Mouse (Mus musculus) hindbrain, embryonic 11.5 days (tissue): ENCODE data around the gene Serpind1. TPM values are rescaled to one million over a fixed set of nuclear protein-coding genes. Genes with fewer than 3 reads are reported as not detected.

ENCODE experiments used
- ATAC-seq: fragments of 200-750 bp; cut with Nextera tagmentation; 2 replicates; pipeline ENCODE4 v1.8.0; 2017; ENCODE audit warnings: mild to moderate bottlenecking, moderate TSS enrichment, moderate library complexity; ENCODE audit not compliant: low FRiP score
- DNase-seq: peaks from one replicate; pipeline ENCODE4 v3.0.0-alpha.2; 2015; ENCODE audit warnings: low spot score
- H3K27ac ChIP-seq: fragments of 300-500 bp; sonication (generic); 2 replicates; pipeline ENCODE4 v1.5.1; 2014; ENCODE audit warnings: mild to moderate bottlenecking, low read depth, low read length
- H3K27me3 ChIP-seq: fragments of 300-500 bp; sonication (generic); 2 replicates; pipeline ENCODE4 v1.6.1; 2014; ENCODE audit warnings: mild to moderate bottlenecking, low read length, moderate library complexity, mixed read lengths; ENCODE audit not compliant: control insufficient read depth, insufficient read depth
- H3K36me3 ChIP-seq: fragments of 300-500 bp; sonication (generic); 2 replicates; pipeline ENCODE4 v1.6.1; 2014; ENCODE audit warnings: mild to moderate bottlenecking, low read length, moderate library complexity, mixed read lengths; ENCODE audit not compliant: control insufficient read depth, insufficient read depth
- H3K4me1 ChIP-seq: fragments of 300-500 bp; sonication (generic); replicated peaks from 2 replicates; pipeline ENCODE4 v1.6.1; 2014; ENCODE audit warnings: low read length, mixed read lengths; ENCODE audit not compliant: control insufficient read depth, insufficient read depth
- H3K4me2 ChIP-seq: fragments of 300-500 bp; sonication (generic); replicated peaks from 2 replicates; pipeline ENCODE4 v1.6.1; 2014; ENCODE audit warnings: mild to moderate bottlenecking, low read depth, low read length
- H3K4me3 ChIP-seq: fragments of 300-500 bp; sonication (generic); 2 replicates; pipeline ENCODE4 v1.5.1; 2014; ENCODE audit warnings: low read depth, low read length
- H3K9ac ChIP-seq: fragments of 300-500 bp; sonication (generic); 2 replicates; pipeline ENCODE4 v1.6.1; 2014; ENCODE audit warnings: low read depth, low read length
- H3K9me3 ChIP-seq: fragments of 300-500 bp; sonication (generic); 2 replicates; pipeline ENCODE4 v1.6.1; 2016; ENCODE audit warnings: low read length; ENCODE audit not compliant: control insufficient read depth
- WGBS: fragments of 180-500 bp; shearing (Covaris S2); extraction: QIAGEN DNeasy Blood & Tissue Kit; methylation state at CpG from one replicate; pipeline ENCODE4 v1.1.7; 2014; 5-methylcytosine and 5-hydroxymethylcytosine counted together
- polyA plus RNA-seq: library from polyadenylated mRNA; unstranded; fragments of >200 nt; fragmentation: Nextera tagmentation; extraction: Ambion mirVana; gene quantifications from 2 replicates; pipeline ENCODE4 v1.2.1, GENCODE M21; 2014

The Serpind1 gene
- polyA plus RNA-seq, 1 experiment from 2014 or later, result 0.74 TPM

GRCm38 (mm10) chr16:17339701-17340100 lies 8.5 kb downstream of the Serpind1 start:
- ATAC-seq (no peak), DNase-seq (no peak)
- no peaks in the 10 kb centered on the region for H3K27me3 ChIP-seq

GRCm38 (mm10) chr16:17340705-17341104 lies 9.5 kb downstream of the Serpind1 start:
- no peak overlapping the region for H3K9ac ChIP-seq
- H3K4me3 ChIP-seq, result no peak overlapping the region
- no peak for DNase-seq
- no peaks in the 10 kb centered on the region for H3K27me3 ChIP-seq
- no peak overlapping the region for H3K4me2 ChIP-seq
- 81% methylated on average over 2 of the region's 2 CpGs for WGBS
- no peaks in the 10 kb centered on the region for H3K4me1 ChIP-seq
- H3K9me3 ChIP-seq, result no peaks in the 10 kb centered on the region
- no peak for ATAC-seq
- no peak overlapping the region for H3K27ac ChIP-seq
- peaks cover 2% of the 10 kb centered on the region; the same call in 1 of the 2 replicates for H3K36me3 ChIP-seq

More at GRCm38 (mm10) chr16:17339701-17340100, 8.5 kb downstream of the Serpind1 start:
- no peak overlapping the region for H3K9ac ChIP-seq
- H3K27ac ChIP-seq, result no peak overlapping the region
- H3K4me1 ChIP-seq, result no peaks in the 10 kb centered on the region
- WGBS, result 89% methylated on average over 7 of the region's 7 CpGs
- no peaks in the 10 kb centered on the region for H3K9me3 ChIP-seq
- H3K36me3 ChIP-seq, result peaks cover 2% of the 10 kb centered on the region; the same call in 1 of the 2 replicates
- H3K4me2 ChIP-seq, result no peak overlapping the region
- no peak overlapping the region for H3K4me3 ChIP-seq

- Histone ChIP-seq H3K27me3 (no peaks in the 10 kb centered on the region), H3K36me3 (no peaks in the 10 kb centered on the region; the same call in 1 of the 2 replicates), H3K9ac (no peak overlapping the region), H3K4me1 (no peaks in the 10 kb centered on the region), H3K4me3 (no peak overlapping the region), H3K4me2 (no peak overlapping the region), H3K27ac (no peak overlapping the region), H3K9me3 (no peaks in the 10 kb centered on the region)
- ATAC-seq (no peak), DNase-seq (no peak)
- WGBS, result 93% methylated on average over 4 of the region's 4 CpGs
These were observed 10.7 kb downstream of the Serpind1 start for GRCm38 (mm10) chr16:17341847-17342246.

- Histone ChIP-seq H3K9me3 (no peaks in the 10 kb centered on the region), H3K9ac (no peak overlapping the region), H3K4me3 (no peak overlapping the region), H3K27ac (no peak overlapping the region), H3K36me3 (no peaks in the 10 kb centered on the region), H3K4me1 (no peaks in the 10 kb centered on the region), H3K27me3 (no peaks in the 10 kb centered on the region), H3K4me2 (no peak overlapping the region)
- 89% methylated on average over 8 of the region's 8 CpGs for WGBS
- no peak for DNase-seq
- ATAC-seq, result no peak
These were observed 14.1 kb downstream of the Serpind1 start for GRCm38 (mm10) chr16:17345141-17345812.

GRCm38 (mm10) chr16:17345813-17346155 lies 14.6 kb downstream of the Serpind1 start:
- WGBS, result 92% methylated on average over 2 of the region's 2 CpGs
- no peak overlapping the region for H3K27ac ChIP-seq
- H3K9ac ChIP-seq, result no peak overlapping the region
- H3K4me3 ChIP-seq, result no peak overlapping the region
- no peaks in the 10 kb centered on the region for H3K36me3 ChIP-seq
- no peaks in the 10 kb centered on the region for H3K9me3 ChIP-seq
- DNase-seq (no peak), ATAC-seq (no peak)
- H3K4me1 ChIP-seq, result no peaks in the 10 kb centered on the region
- no peak overlapping the region for H3K4me2 ChIP-seq
- H3K27me3 ChIP-seq, result no peaks in the 10 kb centered on the region

- Histone ChIP-seq H3K4me2 (no peak overlapping the region), H3K36me3 (no peaks in the 10 kb centered on the region), H3K27ac (no peak overlapping the region), H3K9me3 (no peaks in the 10 kb centered on the region), H3K9ac (no peak overlapping the region), H3K4me3 (no peak overlapping the region), H3K4me1 (no peaks in the 10 kb centered on the region), H3K27me3 (no peaks in the 10 kb centered on the region)
- DNase-seq (no peak), ATAC-seq (no peak)
- WGBS, result 93% methylated on average over 1 of the region's 1 CpGs
These were observed 15.6 kb downstream of the Serpind1 start for GRCm38 (mm10) chr16:17346766-17347165.

- 89% methylated on average over 6 of the region's 6 CpGs for WGBS
- H3K4me1 ChIP-seq, result no peaks in the 10 kb centered on the region
- no peak for ATAC-seq
These were observed 24.9 kb downstream of the Serpind1 start for GRCm38 (mm10) chr16:17356031-17356430.

GRCm38 (mm10) chr16:17358787-17359186 lies 27.6 kb downstream of the Serpind1 start:
- ATAC-seq (no peak), DNase-seq (no peak)
- no peaks in the 10 kb centered on the region for H3K9me3 ChIP-seq
- no peaks in the 10 kb centered on the region for H3K4me1 ChIP-seq
- H3K4me2 ChIP-seq, result no peak overlapping the region
- H3K9ac ChIP-seq, result no peak overlapping the region
- no peaks in the 10 kb centered on the region for H3K27me3 ChIP-seq
- no peaks in the 10 kb centered on the region for H3K36me3 ChIP-seq
- no peak overlapping the region for H3K27ac ChIP-seq
- H3K4me3 ChIP-seq, result no peak overlapping the region
- WGBS, result 94% methylated on average over 4 of the region's 4 CpGs

More at GRCm38 (mm10) chr16:17356031-17356430, 24.9 kb downstream of the Serpind1 start:
- H3K4me3 ChIP-seq, result no peak overlapping the region
- H3K27me3 ChIP-seq, result no peaks in the 10 kb centered on the region
- no peaks in the 10 kb centered on the region; the same call in 1 of the 2 replicates for H3K36me3 ChIP-seq
- no peak for DNase-seq
- no peak overlapping the region for H3K4me2 ChIP-seq
- H3K27ac ChIP-seq, result no peak overlapping the region
- no peaks in the 10 kb centered on the region for H3K9me3 ChIP-seq
- no peak overlapping the region for H3K9ac ChIP-seq

GRCm38 (mm10) chr16:17382306-17382705 lies 51.1 kb downstream of the Serpind1 start:
- WGBS, result 94% methylated on average over 4 of the region's 4 CpGs
- ATAC-seq, result no peak

More at GRCm38 (mm10) chr16:17382306-17382705, 51.1 kb downstream of the Serpind1 start:
- Histone ChIP-seq H3K36me3 (no peaks in the 10 kb centered on the region), H3K4me3 (no peak overlapping the region), H3K4me1 (no peaks in the 10 kb centered on the region), H3K9ac (no peak overlapping the region), H3K27me3 (no peaks in the 10 kb centered on the region), H3K27ac (no peak overlapping the region), H3K9me3 (no peaks in the 10 kb centered on the region), H3K4me2 (no peak overlapping the region)
- no peak for DNase-seq
